Mouse (Mus musculus): ENCODE results near the gene Capns1.

Capns1 gene

GRCm38 (mm10) chr7:30170283-30170951 lies 28.2 kb downstream of the Capns1 start:
- DNase-seq (ENCODE audit: low read depth, low spot score) = peak; percentile 5

- peak; percentile 96 for DNase-seq (ENCODE audit: low read depth, low spot score)
These were observed 28.9 kb downstream of the Capns1 start, which contains the start of gene Zfp146 for GRCm38 (mm10) chr7:30169583-30170282. Zfp146 (minus strand) TSS chr7:30169750.

GRCm38 (mm10) chr7:30168914-30169582 lies 29.6 kb downstream of the Capns1 start:
- DNase-seq (ENCODE audit: low read depth, low spot score) = peak; percentile 53

- DNase-seq (ENCODE audit: low read depth, low spot score) = no peak
These were observed 33.9 kb downstream of the Capns1 start for GRCm38 (mm10) chr7:30164745-30165144.

GRCm38 (mm10) chr7:30163113-30163512 lies 35.5 kb downstream of the Capns1 start:
- DNase-seq (ENCODE audit: low read depth, low spot score) = no peak

GRCm38 (mm10) chr7:30155507-30155906 lies 43.1 kb downstream of the Capns1 start:
- DNase-seq (ENCODE audit: low read depth, low spot score) = no peak

- no peak for DNase-seq (ENCODE audit: low read depth, low spot score)
These were observed 44.6 kb downstream of the Capns1 start for GRCm38 (mm10) chr7:30154040-30154439.

GRCm38 (mm10) chr7:30147011-30147410 lies 51.6 kb downstream of the Capns1 start:
- no peak for DNase-seq (ENCODE audit: low read depth, low spot score)

GRCm38 (mm10) chr7:30143555-30144209 lies 54.9 kb downstream of the Capns1 start:
- DNase-seq (ENCODE audit: low read depth, low spot score) = no peak

GRCm38 (mm10) chr7:30143170-30143554 lies 55.4 kb downstream of the Capns1 start:
- DNase-seq (ENCODE audit: low read depth, low spot score) = no peak

All from 3T3-L1 (cell line).